Mouse (Mus musculus): ENCODE results near the gene Cwc25. TPM values are rescaled to one million over a fixed set of nuclear protein-coding genes. Genes with fewer than 3 reads are reported as not detected.

Cwc25 gene
- total and polyA plus RNA-seq, 2 experiments from 2014 or later, result 11.8 to 15.5 TPM

DNA sequence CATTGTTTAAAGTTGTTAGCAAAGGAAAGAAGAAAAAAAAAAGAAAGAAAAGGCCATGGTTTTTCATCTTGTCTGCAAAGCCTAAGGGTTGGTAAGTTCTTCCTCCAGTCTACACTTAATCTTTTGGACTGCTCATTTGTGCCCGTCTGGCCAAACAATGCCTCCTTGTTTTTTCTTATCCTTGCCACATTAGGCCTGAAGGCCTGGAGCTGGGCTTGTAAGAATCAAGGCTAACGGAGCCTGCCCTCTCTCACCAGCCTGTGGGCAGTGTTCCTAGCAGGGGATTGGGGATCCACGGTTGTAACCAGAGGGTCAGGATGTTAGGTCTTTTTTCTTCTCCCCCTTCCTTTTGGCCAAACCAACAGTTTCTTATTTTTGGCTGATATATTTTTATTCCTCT lies 44.6 kb upstream of the Cwc25 start:
- H3K4me3 ChIP-seq (ENCODE audit: low read depth, low read length), result no peak overlapping the region
- no peaks in the 10 kb centered on the region for H3K27me3 ChIP-seq (ENCODE audit: insufficient read depth, low read length)
- H3K36me3 ChIP-seq (ENCODE audit: insufficient read depth), result peaks cover 38% of the 10 kb centered on the region
- ATAC-seq (no peak), DNase-seq (no peak)
- no peaks in the 10 kb centered on the region for H3K9me3 ChIP-seq (ENCODE audit: low read length)
- peaks cover 41% of the 10 kb centered on the region for H3K4me1 ChIP-seq (ENCODE audit: insufficient read depth)
- H3K27ac ChIP-seq (ENCODE audit: low read depth, low read length), result peak overlapping the region; percentile 86; the same call in 1 of the 2 replicates
- no peak overlapping the region for H3K4me2 ChIP-seq (ENCODE audit: low read depth)
- no peak for TF ChIP-seq CTCF (IDR thresholded peaks at IDR 0.05; ENCODE audit: low read depth)
- no peak overlapping the region for H3K9ac ChIP-seq
- 11% methylated on average over 3 of the region's 3 CpGs for WGBS

DNA sequence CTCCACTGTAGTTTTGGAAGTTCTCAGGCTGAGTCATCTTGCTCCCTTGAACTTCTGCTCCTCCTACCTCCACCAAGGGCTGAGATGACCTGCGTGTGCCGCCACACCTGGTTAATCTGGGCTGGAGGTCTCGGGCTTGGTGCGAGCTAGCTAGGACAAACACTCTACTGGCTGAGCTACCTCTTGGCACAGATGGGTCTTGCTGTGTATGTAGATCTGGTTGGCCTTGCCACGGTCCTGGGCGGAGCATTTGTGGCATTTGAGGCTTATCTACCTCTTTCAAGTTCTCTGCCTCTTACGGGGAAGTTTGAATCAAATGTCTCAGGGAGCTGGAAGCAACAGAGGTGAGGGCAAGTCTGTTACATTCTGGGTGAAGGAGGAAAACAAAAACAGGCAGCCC lies 44.0 kb upstream of the Cwc25 start:
- Histone ChIP-seq H3K27me3 (ENCODE audit: insufficient read depth, low read length) (no peaks in the 10 kb centered on the region), H3K4me2 (ENCODE audit: low read depth) (no peak overlapping the region), H3K27ac (ENCODE audit: low read depth, low read length) (no peak overlapping the region), H3K9me3 (ENCODE audit: low read length) (no peaks in the 10 kb centered on the region), H3K36me3 (ENCODE audit: insufficient read depth) (peaks cover 32% of the 10 kb centered on the region), H3K4me1 (ENCODE audit: insufficient read depth) (peaks cover 47% of the 10 kb centered on the region), H3K4me3 (ENCODE audit: low read depth, low read length) (no peak overlapping the region), H3K9ac (no peak overlapping the region)
- 70% methylated on average over 7 of the region's 7 CpGs for WGBS
- no peak for ATAC-seq
- DNase-seq, result no peak
- no peak for TF ChIP-seq CTCF (IDR thresholded peaks at IDR 0.05; ENCODE audit: low read depth)

DNA sequence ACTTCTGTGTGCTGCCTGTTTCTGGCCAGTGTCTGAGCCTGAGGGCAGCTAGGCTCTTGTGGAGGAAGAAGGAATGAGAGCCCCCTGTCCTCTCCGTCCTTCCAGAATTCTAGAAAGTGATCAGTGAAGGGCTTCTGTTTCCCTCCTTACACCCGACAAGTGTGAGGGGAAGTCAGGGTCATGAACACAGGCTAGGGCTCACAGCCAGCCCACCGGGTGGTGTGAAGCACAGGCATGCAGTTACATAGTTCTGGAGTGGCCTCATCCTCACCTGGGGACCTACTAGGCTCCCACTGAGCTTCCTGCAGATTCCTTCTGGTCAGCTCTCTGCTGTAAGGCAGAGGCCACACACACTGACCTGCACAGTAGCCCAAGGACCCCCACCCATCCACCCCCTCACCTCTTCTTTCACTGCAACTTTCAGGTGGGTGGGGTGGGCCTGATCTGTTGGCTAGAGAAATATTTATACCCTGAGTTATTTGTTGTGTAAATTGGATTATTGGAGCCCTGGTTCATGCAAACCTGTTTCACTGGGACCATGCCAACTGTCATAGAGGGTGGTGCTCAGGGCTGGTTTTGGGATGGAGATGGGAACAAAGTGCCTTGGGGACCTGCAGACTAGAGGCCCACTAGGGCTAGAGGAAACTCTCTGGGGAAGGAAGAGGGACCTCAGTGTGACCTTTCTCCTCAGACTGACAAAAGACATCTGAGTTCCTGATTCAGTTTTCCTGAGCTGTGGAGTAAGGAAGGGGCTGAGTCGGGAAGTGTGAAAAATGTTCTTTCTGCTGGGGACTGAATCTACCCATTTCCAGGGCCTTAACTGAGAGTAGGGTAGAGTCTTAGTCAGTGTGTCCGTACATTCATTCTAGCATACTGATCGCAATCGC lies 43.1 kb upstream of the Cwc25 start:
- Histone ChIP-seq H3K9me3 (ENCODE audit: low read length) (no peaks in the 10 kb centered on the region), H3K27ac (ENCODE audit: low read depth, low read length) (no peak overlapping the region), H3K4me3 (ENCODE audit: low read depth, low read length) (no peak overlapping the region), H3K9ac (no peak overlapping the region), H3K4me2 (ENCODE audit: low read depth) (no peak overlapping the region), H3K4me1 (ENCODE audit: insufficient read depth) (peaks cover 53% of the 10 kb centered on the region), H3K36me3 (ENCODE audit: insufficient read depth) (peaks cover 25% of the 10 kb centered on the region), H3K27me3 (ENCODE audit: insufficient read depth, low read length) (no peaks in the 10 kb centered on the region)
- 67% methylated on average over 7 of the region's 7 CpGs for WGBS
- ATAC-seq (no peak), DNase-seq (no peak)
- no peak for TF ChIP-seq CTCF (IDR thresholded peaks at IDR 0.05; ENCODE audit: low read depth)

DNA sequence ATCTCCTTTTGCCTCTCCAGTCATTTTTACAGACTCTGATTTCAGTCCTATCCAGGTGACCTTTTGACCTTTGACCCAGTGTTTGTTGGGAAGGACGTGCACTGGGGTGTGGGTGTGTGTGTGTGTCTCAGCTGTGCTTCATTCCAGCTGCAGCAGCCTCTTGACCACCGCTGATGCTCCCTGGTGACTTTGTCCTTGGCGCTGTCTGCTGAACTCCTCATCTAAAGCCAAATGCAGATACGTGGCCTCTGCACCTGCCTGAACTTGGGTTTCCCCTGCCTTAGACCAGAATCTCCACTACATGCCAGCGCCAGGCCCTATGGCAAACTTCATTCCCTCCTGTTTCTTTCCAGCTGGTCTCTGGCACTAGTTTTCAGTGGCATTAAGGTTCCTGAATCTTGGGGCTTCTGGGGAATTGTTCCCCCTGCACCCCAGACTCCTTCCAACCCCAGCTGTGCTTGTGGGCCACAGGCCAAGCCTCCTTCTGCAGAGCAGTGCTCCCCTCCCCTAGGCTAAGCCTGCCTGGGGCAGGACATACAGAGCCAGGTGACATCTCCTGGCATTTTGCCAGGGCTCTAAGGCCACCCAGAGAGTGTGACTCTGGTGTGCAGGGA lies 42.4 kb upstream of the Cwc25 start:
- no peak for DNase-seq
- no peaks in the 10 kb centered on the region for H3K27me3 ChIP-seq (ENCODE audit: insufficient read depth, low read length)
- TF ChIP-seq CTCF (IDR thresholded peaks at IDR 0.05; ENCODE audit: low read depth), result no peak
- H3K4me3 ChIP-seq (ENCODE audit: low read depth, low read length), result no peak overlapping the region
- no peaks in the 10 kb centered on the region for H3K9me3 ChIP-seq (ENCODE audit: low read length)
- H3K36me3 ChIP-seq (ENCODE audit: insufficient read depth), result peaks cover 22% of the 10 kb centered on the region
- H3K4me1 ChIP-seq (ENCODE audit: insufficient read depth), result peaks cover 58% of the 10 kb centered on the region
- 45% methylated on average over 5 of the region's 5 CpGs for WGBS
- H3K4me2 ChIP-seq (ENCODE audit: low read depth), result no peak overlapping the region
- H3K9ac ChIP-seq, result no peak overlapping the region
- 0 out of 2 replicates have a peak overlapping the region, but pooled peaks have one; percentile 5 for H3K27ac ChIP-seq (ENCODE audit: low read depth, low read length)
- no peak for ATAC-seq

DNA sequence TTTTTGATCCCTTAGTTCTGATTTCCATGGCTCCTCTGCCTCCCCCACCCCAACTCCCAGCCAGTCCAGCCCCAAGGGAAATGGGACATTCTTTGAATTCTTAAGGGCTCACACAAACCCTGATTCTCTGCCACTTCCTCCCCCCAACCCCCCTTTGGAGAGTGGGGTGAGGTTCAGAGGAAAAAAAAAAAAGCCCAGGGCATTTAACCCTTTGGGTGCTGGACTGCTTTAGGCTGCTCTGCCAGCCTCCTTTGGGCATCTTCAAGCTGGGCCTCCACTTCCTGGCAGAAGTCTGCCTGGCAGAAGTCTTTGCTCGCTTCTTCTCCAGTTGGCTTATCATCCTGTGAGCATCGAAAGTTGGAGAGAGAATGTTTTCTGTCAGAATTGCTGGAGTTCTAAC lies 41.7 kb upstream of the Cwc25 start:
- Histone ChIP-seq H3K4me1 (ENCODE audit: insufficient read depth) (peaks cover 54% of the 10 kb centered on the region), H3K27ac (ENCODE audit: low read depth, low read length) (no peak overlapping the region), H3K36me3 (ENCODE audit: insufficient read depth) (peaks cover 22% of the 10 kb centered on the region), H3K9ac (no peak overlapping the region), H3K27me3 (ENCODE audit: insufficient read depth, low read length) (no peaks in the 10 kb centered on the region), H3K9me3 (ENCODE audit: low read length) (no peaks in the 10 kb centered on the region), H3K4me2 (ENCODE audit: low read depth) (no peak overlapping the region), H3K4me3 (ENCODE audit: low read depth, low read length) (no peak overlapping the region)
- no peak for ATAC-seq
- no peak for TF ChIP-seq CTCF (IDR thresholded peaks at IDR 0.05; ENCODE audit: low read depth)
- WGBS, result 28% methylated on average over 2 of the region's 2 CpGs
- peak; percentile 59 for DNase-seq

DNA sequence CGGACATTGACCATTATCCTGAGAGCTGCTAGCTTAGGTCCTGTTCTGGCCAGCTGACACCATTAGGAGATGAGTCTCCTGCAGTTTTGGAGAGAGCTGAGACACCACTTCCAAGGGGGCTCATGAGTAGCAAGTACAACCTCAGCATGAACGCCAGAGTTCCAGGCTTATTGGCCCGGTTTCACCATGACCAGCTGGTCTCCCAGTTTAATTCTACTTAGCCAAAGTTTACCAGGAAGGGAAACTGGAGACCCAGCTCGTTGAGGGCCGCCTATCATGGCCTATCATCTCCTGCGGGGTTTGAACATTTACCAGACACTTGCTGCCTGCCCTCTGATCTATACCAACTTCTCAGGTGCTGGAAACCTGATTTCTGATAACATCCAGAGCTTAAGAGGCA lies 41.3 kb upstream of the Cwc25 start:
- no peak overlapping the region for H3K27ac ChIP-seq (ENCODE audit: low read depth, low read length)
- WGBS, result 45% methylated on average over 6 of the region's 6 CpGs
- peaks cover 53% of the 10 kb centered on the region for H3K4me1 ChIP-seq (ENCODE audit: insufficient read depth)

DNA sequence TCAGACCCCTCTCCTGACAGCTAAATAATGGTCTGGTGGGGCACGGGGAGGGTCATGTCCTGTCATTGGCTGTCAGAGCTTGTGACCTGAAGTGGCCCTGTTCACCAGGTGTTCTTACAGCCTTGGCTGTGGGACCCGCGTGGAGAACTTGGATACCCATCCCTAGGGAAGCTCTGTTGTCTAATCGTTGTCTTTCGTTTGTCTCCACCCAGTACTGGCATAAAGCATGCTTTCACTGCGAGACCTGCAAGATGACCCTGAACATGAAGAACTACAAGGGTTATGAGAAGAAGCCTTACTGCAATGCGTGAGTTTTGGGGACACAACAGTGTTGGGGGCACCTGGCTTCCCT lies 40.2 kb upstream of the Cwc25 start:
- DNase-seq, result no peak
- Histone ChIP-seq H3K9ac (no peak overlapping the region; the same call in 1 of the 2 replicates), H3K4me2 (ENCODE audit: low read depth) (0 out of 2 replicates have a peak overlapping the region, but pooled peaks have one; percentile 31), H3K36me3 (ENCODE audit: insufficient read depth) (peaks cover 22% of the 10 kb centered on the region), H3K4me3 (ENCODE audit: low read depth, low read length) (no peak overlapping the region), H3K27me3 (ENCODE audit: insufficient read depth, low read length) (no peaks in the 10 kb centered on the region), H3K9me3 (ENCODE audit: low read length) (no peaks in the 10 kb centered on the region), H3K4me1 (ENCODE audit: insufficient read depth) (peaks cover 52% of the 10 kb centered on the region), H3K27ac (ENCODE audit: low read depth, low read length) (0 out of 2 replicates have a peak overlapping the region, but pooled peaks have one; percentile 69)
- 59% methylated on average over 7 of the region's 7 CpGs for WGBS
- no peak for ATAC-seq
- no peak for TF ChIP-seq CTCF (IDR thresholded peaks at IDR 0.05; ENCODE audit: low read depth)

More for the DNA sequence above, 41.3 kb upstream of the Cwc25 start:
- peaks cover 22% of the 10 kb centered on the region for H3K36me3 ChIP-seq (ENCODE audit: insufficient read depth)
- TF ChIP-seq CTCF (IDR thresholded peaks at IDR 0.05; ENCODE audit: low read depth), result no peak
- H3K9ac ChIP-seq, result no peak overlapping the region
- no peak for DNase-seq
- H3K9me3 ChIP-seq (ENCODE audit: low read length), result no peaks in the 10 kb centered on the region
- H3K4me2 ChIP-seq (ENCODE audit: low read depth), result no peak overlapping the region
- ATAC-seq, result no peak
- no peaks in the 10 kb centered on the region for H3K27me3 ChIP-seq (ENCODE audit: insufficient read depth, low read length)
- H3K4me3 ChIP-seq (ENCODE audit: low read depth, low read length), result no peak overlapping the region

All from forebrain, postnatal 0 days (tissue).